Mouse (Mus musculus): ENCODE data around the gene Ttc23. TPM values are rescaled to one million over a fixed set of nuclear protein-coding genes. Genes with fewer than 3 reads are reported as not detected.
A peak's percentile ranks its signal among the peaks of the same experiment; 100 is the strongest.

Gene Ttc23
- total RNA-seq, 1 experiment from 2014 or later: 12.5 TPM

DNA sequence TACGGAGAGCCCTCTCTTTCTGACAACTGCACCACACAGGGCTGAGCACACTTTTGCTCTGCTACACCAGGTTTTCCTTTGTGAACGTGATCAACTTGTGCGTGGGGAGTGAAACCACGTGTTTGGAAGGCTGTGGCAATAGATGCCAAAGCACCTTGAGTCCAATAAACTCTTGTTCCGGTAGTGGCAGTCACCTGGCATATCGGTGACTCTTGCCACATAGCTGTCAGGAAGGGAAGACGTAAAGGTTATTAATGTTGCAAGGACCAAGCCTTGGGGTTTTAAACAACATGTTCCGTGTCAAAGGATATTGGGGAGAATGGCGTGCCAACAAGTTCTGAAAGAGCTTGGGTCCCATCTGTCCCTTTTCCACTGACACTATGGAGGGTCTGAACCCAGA, 125.0 kb downstream of the Ttc23 start:
- ATAC-seq (replicated peaks; ENCODE audit: insufficient number of reproducible peaks, low FRiP score, low TSS enrichment, poor library complexity, severe bottlenecking): no peak

DNA sequence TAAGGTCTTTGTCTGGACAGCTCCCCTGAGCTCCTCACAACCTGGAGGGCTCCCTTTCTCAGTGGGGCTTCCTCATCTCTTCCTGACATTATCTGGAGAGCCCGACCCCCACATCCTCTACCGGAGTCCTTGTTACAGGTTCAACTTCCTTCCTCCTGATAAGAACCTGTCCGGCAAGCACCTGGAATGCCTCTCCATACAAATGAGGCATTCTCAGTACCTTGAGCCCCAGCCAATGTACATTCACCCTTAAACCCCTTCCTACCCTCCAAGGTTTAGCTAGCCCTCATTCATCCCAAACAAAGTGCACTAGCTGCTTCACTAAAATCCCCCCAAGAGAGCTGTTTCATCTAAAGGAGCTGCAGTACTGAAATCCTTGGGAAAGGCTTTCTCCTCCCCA, 128.4 kb downstream of the Ttc23 start:
- no peak for ATAC-seq (replicated peaks; ENCODE audit: insufficient number of reproducible peaks, low FRiP score, low TSS enrichment, poor library complexity, severe bottlenecking)

DNA sequence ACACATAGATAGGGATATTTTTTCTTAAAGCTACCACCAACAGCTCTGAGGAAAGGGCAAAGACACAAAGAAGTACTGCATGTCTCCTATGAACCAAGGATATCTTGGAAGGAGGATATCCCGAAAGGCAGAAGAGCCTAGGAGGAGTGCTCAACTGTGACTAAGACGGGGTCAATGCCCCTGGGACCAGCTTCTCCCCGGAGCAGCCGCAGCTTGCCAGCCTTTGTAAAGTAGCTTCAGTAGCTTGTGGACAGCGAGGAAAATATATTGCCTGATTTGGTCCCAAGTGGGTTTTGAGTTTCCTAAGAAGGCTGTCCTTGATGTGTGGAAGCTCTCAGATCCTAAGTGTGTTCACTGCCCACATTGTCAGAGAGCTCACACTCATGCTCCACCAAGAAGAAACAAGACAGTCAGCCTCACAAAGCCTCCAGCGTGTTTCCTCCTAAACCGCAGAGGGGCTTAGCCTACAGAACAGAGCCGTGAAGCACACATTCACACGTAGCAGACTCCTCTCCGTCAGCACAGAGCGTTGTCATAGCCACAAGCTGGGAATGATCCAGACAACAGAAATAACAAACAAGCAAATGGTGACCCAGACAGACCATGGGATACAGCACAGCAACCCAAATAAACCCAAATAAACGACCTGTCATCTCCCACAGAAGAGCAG, 129.6 kb downstream of the Ttc23 start:
- no peak for ATAC-seq (replicated peaks; ENCODE audit: insufficient number of reproducible peaks, low FRiP score, low TSS enrichment, poor library complexity, severe bottlenecking)

DNA sequence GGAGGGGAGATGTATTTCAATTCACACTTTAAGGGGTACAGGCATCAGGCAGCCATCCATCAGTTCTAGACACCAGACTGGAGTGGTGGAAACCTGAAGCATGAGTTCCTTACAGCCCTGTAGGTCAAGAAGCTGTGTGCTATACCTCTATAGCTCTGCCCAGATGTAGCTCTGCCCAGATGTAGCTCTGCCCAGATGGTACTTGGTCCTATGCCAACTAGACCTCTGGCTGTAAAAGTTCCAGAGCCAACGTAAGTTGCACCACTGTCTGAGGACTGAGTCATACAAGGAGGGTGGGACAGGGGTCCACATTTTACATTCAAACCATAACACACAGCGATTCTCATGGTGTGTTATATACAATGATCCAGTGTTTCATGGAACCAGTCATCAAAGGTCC, 140.7 kb downstream of the Ttc23 start:
- no peak for ATAC-seq (replicated peaks; ENCODE audit: insufficient number of reproducible peaks, low FRiP score, low TSS enrichment, poor library complexity, severe bottlenecking)

DNA sequence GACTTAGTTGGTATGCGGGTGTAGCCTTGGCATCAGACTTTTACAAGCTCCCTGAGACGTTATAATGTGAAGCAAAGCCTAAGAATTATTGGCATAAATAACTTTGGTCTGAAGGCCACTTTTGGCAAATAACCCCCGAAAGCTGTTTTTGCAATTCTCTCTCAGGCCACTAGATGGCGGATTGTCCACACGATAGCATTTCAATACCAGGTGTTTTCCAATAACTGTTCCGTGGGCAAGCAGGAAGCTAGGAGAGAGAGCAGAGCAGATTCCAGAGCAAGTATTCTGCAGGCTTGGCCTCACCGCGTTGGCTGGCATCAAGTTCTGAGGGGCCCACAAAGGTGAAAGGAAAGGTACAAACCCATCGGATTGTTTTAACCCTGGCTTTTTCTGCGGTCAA, 141.5 kb downstream of the Ttc23 start:
- no peak for ATAC-seq (replicated peaks; ENCODE audit: insufficient number of reproducible peaks, low FRiP score, low TSS enrichment, poor library complexity, severe bottlenecking)

- no peak for ATAC-seq (replicated peaks; ENCODE audit: insufficient number of reproducible peaks, low FRiP score, low TSS enrichment, poor library complexity, severe bottlenecking)
Measured at GRCm38 (mm10) chr7:67791256-67791655, 144.0 kb downstream of the Ttc23 start.

DNA sequence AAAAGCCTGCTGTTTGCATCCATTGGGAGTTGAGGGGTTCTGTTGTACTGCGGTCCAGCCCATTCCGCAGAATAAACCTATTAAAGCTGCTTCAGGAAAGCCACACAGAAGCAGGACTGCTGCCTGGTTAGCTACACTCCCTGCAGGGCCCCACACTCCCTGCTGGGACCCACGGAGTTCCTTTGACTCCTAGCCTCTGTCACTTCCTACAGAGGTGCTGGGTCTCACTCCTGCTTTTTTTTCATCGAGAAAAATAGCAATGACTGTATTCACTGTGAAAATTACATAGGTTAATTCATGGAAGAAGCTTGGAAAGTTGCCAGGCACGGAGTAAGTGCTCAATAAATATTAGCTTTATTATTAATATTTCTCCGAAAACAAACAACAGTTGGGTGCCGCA, 146.2 kb downstream of the Ttc23 start:
- ATAC-seq (replicated peaks; ENCODE audit: insufficient number of reproducible peaks, low FRiP score, low TSS enrichment, poor library complexity, severe bottlenecking): no peak

- no peak for ATAC-seq (replicated peaks; ENCODE audit: insufficient number of reproducible peaks, low FRiP score, low TSS enrichment, poor library complexity, severe bottlenecking)
Measured at GRCm38 (mm10) chr7:67797065-67797464, 149.9 kb downstream of the Ttc23 start.

- ATAC-seq (replicated peaks; ENCODE audit: insufficient number of reproducible peaks, low FRiP score, low TSS enrichment, poor library complexity, severe bottlenecking): no peak
Measured at GRCm38 (mm10) chr7:67798476-67798875, 151.3 kb downstream of the Ttc23 start.

DNA sequence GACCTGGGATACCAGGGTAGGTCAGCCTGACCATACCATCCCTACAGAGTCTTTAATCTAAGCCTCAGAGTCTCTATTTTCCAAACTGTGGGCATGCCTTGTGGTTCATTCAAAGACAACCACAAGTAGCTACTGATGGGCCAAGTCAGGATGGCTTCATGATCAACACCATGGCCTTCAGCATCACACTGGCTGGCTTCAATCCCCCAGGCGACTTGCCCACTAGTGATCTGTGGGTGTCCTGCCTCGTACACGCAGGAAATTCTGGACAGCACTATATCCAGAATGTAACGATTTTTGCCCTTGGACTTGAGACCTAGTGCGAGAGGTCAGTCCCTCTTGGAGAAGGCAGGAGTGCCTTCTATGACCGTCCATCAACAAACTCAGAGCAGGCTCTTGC, 153.3 kb downstream of the Ttc23 start:
- no peak for ATAC-seq (replicated peaks; ENCODE audit: insufficient number of reproducible peaks, low FRiP score, low TSS enrichment, poor library complexity, severe bottlenecking)

- no peak for ATAC-seq (replicated peaks; ENCODE audit: insufficient number of reproducible peaks, low FRiP score, low TSS enrichment, poor library complexity, severe bottlenecking)
Measured at GRCm38 (mm10) chr7:67801022-67801421, 153.8 kb downstream of the Ttc23 start.

DNA sequence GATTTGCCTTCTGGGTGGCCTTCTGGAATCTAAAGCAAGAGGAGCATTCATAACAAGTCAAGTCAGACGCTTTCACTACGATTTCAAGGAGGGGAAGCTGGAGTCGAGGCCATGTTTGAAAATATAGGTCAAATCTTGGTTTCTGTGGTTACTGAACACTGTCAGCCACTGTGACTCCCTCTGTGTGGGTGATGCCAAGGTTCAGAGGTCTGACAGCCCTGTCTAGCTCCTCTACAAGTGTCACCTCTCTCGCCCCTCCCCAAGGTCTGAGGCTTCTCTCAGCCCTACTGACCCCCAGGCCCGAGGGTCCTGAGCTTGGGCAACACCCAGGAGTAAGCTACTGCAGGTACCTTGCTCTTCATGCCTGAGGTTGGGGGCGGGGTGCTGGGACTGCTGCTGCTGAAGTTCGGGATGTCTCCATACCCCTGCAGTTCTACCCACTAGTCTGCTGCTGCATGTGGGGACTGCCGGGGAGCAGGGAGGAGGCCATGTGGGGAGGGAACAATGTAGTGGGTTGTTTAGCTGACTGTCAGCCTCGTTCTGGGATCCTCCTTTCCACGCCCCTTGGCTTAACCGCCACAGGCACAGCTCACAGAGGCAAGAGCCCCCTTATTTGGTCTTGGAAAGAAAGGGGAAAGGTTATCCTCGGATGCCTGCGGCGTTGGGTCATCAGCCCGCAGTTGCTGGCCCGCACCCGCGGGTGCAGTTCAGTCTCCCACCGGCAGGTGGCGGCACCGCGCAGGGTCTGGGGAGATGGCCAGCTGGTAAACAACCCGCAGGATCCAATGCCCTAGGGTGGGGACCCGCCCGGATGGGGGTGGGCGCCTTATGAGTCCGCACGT, 156.0 kb downstream of the Ttc23 start:
- peak; percentile 55 for ATAC-seq (replicated peaks; ENCODE audit: insufficient number of reproducible peaks, low FRiP score, low TSS enrichment, poor library complexity, severe bottlenecking)

- no peak for ATAC-seq (replicated peaks; ENCODE audit: insufficient number of reproducible peaks, low FRiP score, low TSS enrichment, poor library complexity, severe bottlenecking)
Measured at GRCm38 (mm10) chr7:67803857-67804215, 156.6 kb downstream of the Ttc23 start.

Other genes with a start within 250 kb of the Ttc23 start
- gene Lrrc28, start 2.1 kb upstream of the Ttc23 start, total RNA-seq (2017): 7.1 to 15.5 TPM (median 11.9 TPM) in 3 replicates
- gene Synm, start 112.3 kb downstream of the Ttc23 start, total RNA-seq (2017): 0.53 TPM in 1 of 3 replicates, not detected in the others